Mouse (Mus musculus) ES-E14 (cell line): ENCODE results near the gene Soat2. TPM values are rescaled to one million over a fixed set of nuclear protein-coding genes. Genes with fewer than 3 reads are reported as not detected.

Experiments used
- DNase-seq: peaks from one replicate; pipeline ENCODE4 v3.0.0-alpha.2; 2013; ENCODE audit warnings: low read depth, low spot score
- H3K27ac ChIP-seq: 2 replicates; pipeline ENCODE4 v1.5.1; 2012; ENCODE audit warnings: low read depth, mild to moderate bottlenecking, low read length, moderate library complexity, mixed read lengths; ENCODE audit not compliant: poor library complexity, insufficient read depth, severe bottlenecking
- H3K36me3 ChIP-seq: 2 replicates; pipeline ENCODE4 v1.6.1; 2012; ENCODE audit warnings: mild to moderate bottlenecking, low read length, moderate library complexity, mixed read lengths; ENCODE audit not compliant: control insufficient read depth, poor library complexity, insufficient read depth, severe bottlenecking
- H3K4me1 ChIP-seq, 2 experiments: fragments of 150-350 bp in 1 of 2; sonication (generic) in 1 of 2; 2 replicates each; pipeline ENCODE4 v1.6.1; 2012; ENCODE audit warnings: low read length in 2 of 2, mild to moderate bottlenecking in 1 of 2, mixed read lengths in 1 of 2; ENCODE audit not compliant: control insufficient read depth in 2 of 2, insufficient read depth in 2 of 2, poor library complexity in 1 of 2
- H3K4me3 ChIP-seq, 2 experiments: fragments of 150-350 bp in 1 of 2; sonication (generic) in 1 of 2; 2 replicates each; pipeline ENCODE4 v1.5.1; 2012; ENCODE audit warnings: low read length in 2 of 2, low read depth in 1 of 2, mild to moderate bottlenecking in 1 of 2, mixed read lengths in 1 of 2; ENCODE audit not compliant: insufficient read depth in 1 of 2, poor library complexity in 1 of 2, severe bottlenecking in 1 of 2
- H3K9ac ChIP-seq: 2 replicates; pipeline ENCODE4 v1.6.1; 2012; ENCODE audit warnings: low read depth, mild to moderate bottlenecking, low read length, mixed read lengths; ENCODE audit not compliant: poor library complexity, insufficient read depth, severe bottlenecking
- H3K9me3 ChIP-seq: fragments of 150-350 bp; sonication (generic); 2 replicates; pipeline ENCODE4 v1.6.1; 2012; ENCODE audit warnings: low read depth, mild to moderate bottlenecking, low read length; ENCODE audit not compliant: control insufficient read depth, insufficient read depth
- CHD2 ChIP-seq: IDR thresholded peaks from 2 replicates; pipeline ENCODE4 v1.6.1; 2014; ENCODE audit warnings: mild to moderate bottlenecking, low read depth, low read length, inconsistent platforms
- HCFC1 ChIP-seq: IDR thresholded peaks from 2 replicates; pipeline ENCODE4 v1.6.1; 2012; ENCODE audit warnings: low read length, inconsistent platforms, borderline replicate concordance; ENCODE audit not compliant: insufficient read depth
- MAFK ChIP-seq: IDR thresholded peaks from 2 replicates; pipeline ENCODE4 v1.6.1; 2014; ENCODE audit warnings: mild to moderate bottlenecking, low read depth, low read length, inconsistent platforms; ENCODE audit not compliant: insufficient read depth
- ZC3H11A ChIP-seq: IDR thresholded peaks from 2 replicates; pipeline ENCODE4 v1.6.1; 2012; ENCODE audit warnings: low read depth, mild to moderate bottlenecking, inconsistent platforms, low read length, borderline replicate concordance
- ZNF384 ChIP-seq: IDR thresholded peaks from 2 replicates; pipeline ENCODE4 v1.6.1; 2012; ENCODE audit warnings: low read depth, low read length, inconsistent platforms
- in situ Hi-C, 2 experiments: fragments of 600-800 bp; cut with MboI; formaldehyde crosslinking; loops; one replicate each; pipeline ENCODE4 v1.15.1; 2025; ENCODE audit warnings: low sequenced_read_pairs in 2 of 2, inconsistent platforms in 1 of 2; ENCODE audit not compliant: unreplicated experiment in 2 of 2
- total RNA-seq: library from RNA; depleted of rRNA; stranded (reverse); fragments of 300-350 nt; gene quantifications from 2 replicates; pipeline ENCODE4 v1.2.3, GENCODE M21; 2012; rRNA removed

Gene Soat2
- 5.3 and 9.5 TPM in 2 replicates for total RNA-seq

DNA sequence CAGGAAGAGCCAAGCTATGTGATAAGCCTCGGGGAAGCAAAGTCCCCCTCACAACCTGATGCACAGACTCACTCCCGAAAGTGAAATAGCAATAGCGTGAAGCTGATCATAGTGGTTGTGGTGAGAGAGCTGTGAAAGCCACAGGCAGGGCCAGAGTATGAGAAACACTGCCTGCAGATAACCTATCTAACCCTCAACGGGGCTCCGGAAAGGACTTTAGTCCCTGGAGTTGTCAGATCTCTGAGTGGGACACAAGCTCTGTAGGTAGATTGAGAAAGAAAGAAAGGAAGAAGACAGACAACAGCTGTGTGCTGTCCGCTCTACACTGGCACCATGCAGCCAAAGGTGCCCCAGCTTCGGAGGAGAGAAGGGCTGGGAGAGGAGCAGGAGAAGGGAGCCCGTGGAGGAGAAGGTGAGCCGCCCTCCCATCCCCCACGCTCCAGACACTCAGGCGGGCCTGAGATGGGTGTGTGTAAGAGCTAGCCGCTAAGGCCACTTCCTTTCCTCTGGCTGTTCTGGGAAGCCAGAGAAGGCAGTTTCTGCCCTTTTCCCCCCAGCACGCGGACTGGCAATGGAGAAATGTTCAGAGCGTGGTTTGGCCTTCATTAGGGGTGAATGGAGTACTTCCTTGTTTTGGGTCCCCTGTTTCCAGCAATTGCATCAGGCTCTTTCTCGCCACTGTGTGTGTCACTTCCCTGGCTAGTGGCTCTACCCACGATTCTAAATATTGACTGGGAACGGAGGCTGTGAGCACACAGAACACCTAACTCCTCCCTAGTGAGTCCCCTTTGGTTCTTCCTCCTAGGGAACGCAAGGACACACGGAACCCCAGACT is at the start of gene Soat2:
Gene Soat2 (plus strand): TSS at position 226 of the 835 bp plus-strand sequence.
- in situ Hi-C loops: no loop called here
- peaks cover 0 to 6% of the 10 kb centered on the region in 2 experiments; a peak in 1 of 4 replicates for H3K4me1 ChIP-seq
- peak within 1 kb of the TSS; percentile 13 for H3K9ac ChIP-seq
- peak; percentile 30 for DNase-seq
- no peak within 1 kb of the TSS for H3K27ac ChIP-seq
- H3K9me3 ChIP-seq: no peaks in the 10 kb centered on the region
- peak within 1 kb of the TSS; percentile 5 to 38; a peak in 3 of 4 replicates for H3K4me3 ChIP-seq
- TF ChIP-seq ZC3H11A (no peak), HCFC1 (no peak), ZNF384 (no peak), MAFK (no peak), CHD2 (no peak)
- no peaks in the 10 kb centered on the region for H3K36me3 ChIP-seq

DNA sequence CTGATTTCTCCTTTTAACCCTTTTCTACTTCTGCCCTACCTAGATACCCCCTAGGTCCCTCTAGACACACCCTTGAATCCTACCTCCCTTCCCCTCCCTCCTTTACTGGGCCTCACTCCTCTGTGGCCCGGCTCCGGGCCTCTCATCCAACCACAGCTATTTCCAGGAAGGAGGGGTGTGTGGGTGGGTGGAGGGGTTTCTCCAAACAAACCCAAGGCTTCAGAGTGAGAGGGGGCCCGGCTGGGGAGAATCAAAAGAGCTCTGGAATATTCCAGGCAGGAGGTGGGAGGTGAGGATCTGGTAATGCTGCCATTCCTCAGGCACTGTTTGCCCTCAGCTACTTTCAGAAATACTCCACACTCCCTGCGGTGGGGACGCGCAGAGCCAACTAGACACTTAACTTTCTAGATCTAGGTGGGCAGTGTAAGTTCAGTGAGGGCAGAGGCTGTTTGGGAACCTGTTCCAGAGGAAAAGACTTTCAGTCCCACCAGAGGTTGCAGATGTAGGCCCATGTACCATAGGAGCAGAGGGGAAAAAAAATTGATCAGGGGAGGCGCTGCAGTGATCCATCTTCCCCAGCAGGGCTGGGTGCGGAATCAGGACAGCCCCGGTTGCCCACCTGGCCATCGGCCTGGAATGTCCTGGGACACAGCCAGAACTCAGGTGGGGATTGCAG is 49.2 kb upstream of the Soat2 start:
- DNase-seq: no peak
- in situ Hi-C loops: no loop called here
- no peaks in the 10 kb centered on the region for H3K9me3 ChIP-seq
- H3K9ac ChIP-seq: peak overlapping the region; percentile 20; the same call in 1 of the 2 replicates
- peaks cover 7 to 45% of the 10 kb centered on the region in 2 experiments; a peak in 3 of 4 replicates for H3K4me1 ChIP-seq
- no peak overlapping the region for H3K27ac ChIP-seq
- H3K36me3 ChIP-seq: peaks cover 17% of the 10 kb centered on the region
- H3K4me3 ChIP-seq: peak overlapping the region; percentile 70 to 79
- TF ChIP-seq ZNF384: no peak
- TF ChIP-seq ZC3H11A: no peak
- no peak for TF ChIP-seq HCFC1
- TF ChIP-seq MAFK: no peak
- TF ChIP-seq CHD2: no peak

DNA sequence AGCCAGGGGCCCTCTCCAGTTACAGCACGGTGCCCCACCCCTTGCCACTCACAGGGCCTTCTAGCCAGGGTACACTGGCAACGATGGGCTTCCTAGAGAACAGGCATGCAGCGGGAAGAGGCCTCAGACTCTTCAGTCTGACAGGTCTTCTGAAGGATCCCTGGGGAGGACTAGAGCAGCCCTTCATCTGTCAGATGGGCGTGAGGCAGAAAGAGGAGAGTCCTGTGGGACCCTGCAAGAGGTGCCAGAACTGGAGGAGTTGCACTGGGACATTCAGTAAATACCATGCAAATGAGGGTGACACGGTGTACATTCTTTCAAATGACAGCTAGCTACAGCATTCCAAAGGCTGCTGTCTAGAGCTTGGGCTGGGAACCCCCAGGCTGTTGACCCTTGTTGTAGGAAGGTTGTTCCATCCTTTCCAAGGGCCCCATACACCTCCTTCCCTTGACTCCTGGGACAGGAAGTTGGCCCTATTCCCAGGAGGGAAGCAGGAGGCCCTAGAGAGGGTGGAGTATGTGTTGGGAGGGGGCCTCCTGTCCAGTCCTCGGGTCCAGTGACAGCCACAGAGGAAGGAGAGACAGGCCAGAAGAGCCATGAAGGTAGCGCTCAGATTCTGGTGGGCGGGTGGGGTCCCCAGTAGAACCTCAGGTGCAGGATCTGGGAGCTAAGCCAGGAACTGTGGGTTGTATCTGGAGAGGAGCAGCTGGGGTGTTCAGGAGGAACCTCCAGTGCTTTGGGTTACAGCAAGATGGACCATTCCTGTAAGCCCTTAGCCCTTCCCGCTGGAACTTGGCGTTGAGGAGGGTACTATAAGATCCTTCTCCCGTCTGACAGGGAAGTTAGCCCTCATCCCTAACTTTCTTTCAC is 48.4 kb upstream of the Soat2 start:
- Histone ChIP-seq H3K9ac (peak overlapping the region; percentile 20; the same call in 1 of the 2 replicates), H3K36me3 (peaks cover 13% of the 10 kb centered on the region), H3K4me1 (peaks cover 7 to 47% of the 10 kb centered on the region in 2 experiments; a peak in 3 of 4 replicates), H3K27ac (no peak overlapping the region), H3K4me3 (no peak overlapping the region), H3K9me3 (no peaks in the 10 kb centered on the region)
- no peak for DNase-seq
- TF ChIP-seq MAFK (no peak), CHD2 (no peak), HCFC1 (no peak), ZNF384 (no peak), ZC3H11A (no peak)
- in situ Hi-C loops: no loop called here

DNA sequence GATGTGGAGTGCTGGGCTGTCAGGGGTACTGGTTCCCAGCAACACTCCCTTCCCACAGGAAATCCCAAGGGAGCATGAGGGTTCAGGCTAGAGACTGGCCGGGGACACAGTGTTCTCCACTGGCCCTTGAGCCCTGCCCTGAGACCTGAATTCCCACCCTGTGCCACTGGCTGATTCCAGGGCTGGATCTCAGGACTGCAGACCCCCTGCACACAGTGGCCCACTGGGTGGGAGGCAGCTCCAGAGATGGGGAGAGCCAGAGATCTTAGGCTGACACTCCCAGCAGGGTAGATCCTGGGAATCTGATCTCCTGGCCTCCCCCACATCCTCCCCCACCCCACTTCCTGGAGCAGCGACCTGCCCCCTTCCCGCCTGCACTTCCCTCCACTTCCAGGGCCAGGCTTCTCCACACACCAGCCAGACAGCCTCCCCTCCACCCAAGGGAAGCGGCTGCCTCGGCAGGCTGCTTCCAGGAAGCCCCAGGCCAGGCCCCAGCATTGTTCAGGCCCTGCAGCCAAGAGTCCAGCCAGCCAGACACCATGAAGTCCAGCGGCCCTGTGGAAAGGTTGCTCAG is 47.7 kb upstream of the Soat2 start:
- in situ Hi-C loops: no loop called here
- H3K9ac ChIP-seq: peak overlapping the region; percentile 24; the same call in 1 of the 2 replicates
- peaks cover 7% of the 10 kb centered on the region; the same call in 1 of the 2 replicates for H3K36me3 ChIP-seq
- peaks cover 10 to 45% of the 10 kb centered on the region in 2 experiments; a peak in 3 of 4 replicates for H3K4me1 ChIP-seq
- TF ChIP-seq CHD2 (no peak), ZNF384 (no peak)
- H3K9me3 ChIP-seq: no peaks in the 10 kb centered on the region
- no peak for DNase-seq
- H3K27ac ChIP-seq: no peak overlapping the region
- H3K4me3 ChIP-seq: peak overlapping the region; percentile 23 to 24; a peak in 2 of 4 replicates
